Mouse (Mus musculus): ENCODE measurements around the gene Fam83e. TPM values are rescaled to one million over a fixed set of nuclear protein-coding genes. Genes with fewer than 3 reads are reported as not detected.
A peak's percentile ranks its signal among the peaks of the same experiment; 100 is the strongest.

The Fam83e gene
- total RNA-seq (2021) = under 1 TPM; 0.34 to 0.52 TPM
- long read RNA-seq, experiment 1 = 0 reads
- long read RNA-seq, experiment 2 = 0 reads

- DNase-seq (ENCODE audit: low spot score in 2 of 2) = no peak
Observed at GRCm38 (mm10) chr7:45720413-45721233, at the start of gene Fam83e. TSS of gene Fam83e (plus strand) at chr7:45721212.

GRCm38 (mm10) chr7:45677627-45678295 is 43.3 kb upstream of the Fam83e start:
- DNase-seq (ENCODE audit: low spot score in 2 of 2) = no peak

- DNase-seq (ENCODE audit: low spot score in 2 of 2) = no peak
Observed at GRCm38 (mm10) chr7:45678513-45678912, 42.5 kb upstream of the Fam83e start.

GRCm38 (mm10) chr7:45679966-45680621 is 40.9 kb upstream of the Fam83e start:
- no peak for DNase-seq (ENCODE audit: low spot score in 2 of 2)

- no peak for DNase-seq (ENCODE audit: low spot score in 2 of 2)
Observed at GRCm38 (mm10) chr7:45681046-45681736, 39.8 kb upstream of the Fam83e start.

GRCm38 (mm10) chr7:45682144-45683126 is 38.6 kb upstream of the Fam83e start:
- peak; percentile 75 to 90 for DNase-seq (ENCODE audit: low spot score in 2 of 2)

GRCm38 (mm10) chr7:45683396-45684050 is 37.5 kb upstream of the Fam83e start, which contains the start of gene Ntn5:
TSS of gene Ntn5 (plus strand) at chr7:45684022.
- no peak for DNase-seq (ENCODE audit: low spot score in 2 of 2)

- no peak for DNase-seq (ENCODE audit: low spot score in 2 of 2)
Observed at GRCm38 (mm10) chr7:45685811-45686210, 35.2 kb upstream of the Fam83e start.

- DNase-seq (ENCODE audit: low spot score in 2 of 2) = no peak
Observed at GRCm38 (mm10) chr7:45686841-45687240, 34.2 kb upstream of the Fam83e start.

- DNase-seq (ENCODE audit: low spot score in 2 of 2) = no peak
Observed at GRCm38 (mm10) chr7:45689099-45689498, 31.9 kb upstream of the Fam83e start.

GRCm38 (mm10) chr7:45689800-45690199 is 31.2 kb upstream of the Fam83e start:
- DNase-seq (ENCODE audit: low spot score in 2 of 2) = no peak

GRCm38 (mm10) chr7:45692364-45692763 is 28.6 kb upstream of the Fam83e start:
- no peak for DNase-seq (ENCODE audit: low spot score in 2 of 2)

GRCm38 (mm10) chr7:45693921-45694591 is 27.0 kb upstream of the Fam83e start, which contains the start of gene Sec1:
TSS of gene Sec1 (minus strand) at chr7:45694402.
- DNase-seq (ENCODE audit: low spot score in 2 of 2) = no peak

GRCm38 (mm10) chr7:45695098-45695497 is 25.9 kb upstream of the Fam83e start:
- no peak for DNase-seq (ENCODE audit: low spot score in 2 of 2)

- DNase-seq (ENCODE audit: low spot score in 2 of 2) = no peak
Observed at GRCm38 (mm10) chr7:45697894-45698293, 23.1 kb upstream of the Fam83e start.

- no peak for DNase-seq (ENCODE audit: low spot score in 2 of 2)
Observed at GRCm38 (mm10) chr7:45699523-45700141, 21.4 kb upstream of the Fam83e start, which contains the start of gene Car11. TSS of gene Car11 (plus strand) at chr7:45699843.

- DNase-seq (ENCODE audit: low spot score in 2 of 2) = peak in 1 of 2 experiments; percentile 76
Observed at GRCm38 (mm10) chr7:45700301-45701015, 20.6 kb upstream of the Fam83e start.

GRCm38 (mm10) chr7:45701072-45701471 is 19.9 kb upstream of the Fam83e start:
- DNase-seq (ENCODE audit: low spot score in 2 of 2) = no peak
